Mouse (Mus musculus): ENCODE data around the gene Atp5h. TPM values are rescaled to one million over a fixed set of nuclear protein-coding genes. Genes with fewer than 3 reads are reported as not detected.
"Not testable (repeated sequence)": the region's sequence is repeated elsewhere in the genome, so short reads cannot be mapped to it uniquely, and the experiment has no call there.

Gene Atp5h
- polyA plus RNA-seq, 1 experiment from 2014 or later, result 1,000 TPM

DNA sequence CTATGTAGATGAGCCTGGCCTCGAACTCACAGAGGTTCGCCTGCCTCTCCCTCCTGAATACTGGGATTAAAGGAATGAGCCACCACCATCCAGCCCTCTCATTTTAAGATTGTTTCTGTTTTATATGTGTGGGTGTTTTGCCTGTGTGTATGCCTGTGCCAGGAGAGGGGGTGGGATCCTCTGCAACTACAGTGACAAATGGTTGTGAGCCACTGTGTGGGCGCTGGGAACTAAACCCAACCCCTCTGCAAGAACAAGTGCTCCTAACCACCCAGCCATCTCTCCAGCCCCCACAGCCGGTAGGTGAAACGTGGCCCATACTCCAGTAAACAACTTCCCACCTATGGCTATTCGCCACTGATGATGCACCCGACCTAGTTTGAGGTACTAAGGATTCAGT lies 28.4 kb downstream of the Atp5h start:
- Histone ChIP-seq H3K9me3 (replicated peaks) (no peaks in the 10 kb centered on the region), H3K4me3 (no peak overlapping the region), H3K9ac (no peak overlapping the region), H3K36me3 (ENCODE audit: poor library complexity, severe bottlenecking) (peaks cover 72% of the 10 kb centered on the region), H3K4me2 (no peak overlapping the region), H3K4me1 (no peaks in the 10 kb centered on the region), H3K27me3 (no peaks in the 10 kb centered on the region), H3K27ac (no peak overlapping the region)
- 92% methylated on average over 7 of the region's 7 CpGs for WGBS
- ATAC-seq, result no peak

DNA sequence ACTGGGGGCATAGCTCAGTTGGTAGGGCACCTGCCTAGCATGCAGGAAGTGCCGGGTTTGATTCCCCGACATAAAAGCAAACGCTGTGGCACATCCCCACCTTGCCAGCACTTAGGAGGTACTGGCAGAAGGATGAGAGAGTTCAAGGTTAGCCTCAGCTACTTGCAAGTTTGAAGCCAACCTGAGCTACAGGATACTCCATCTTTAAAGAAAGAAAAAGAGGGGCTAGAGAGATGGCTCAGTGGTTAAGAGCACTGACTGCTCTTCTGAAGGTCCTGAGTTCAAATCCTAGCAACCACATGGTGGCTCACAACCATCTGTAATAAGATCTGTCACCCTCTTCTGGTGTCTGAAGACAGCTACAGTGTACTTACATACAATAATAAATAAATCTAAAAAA lies 32.9 kb downstream of the Atp5h start:
- not testable (repeated sequence) for H3K9ac ChIP-seq; H3K4me3 ChIP-seq; H3K27ac ChIP-seq; H3K9me3 ChIP-seq (replicated peaks); ATAC-seq; H3K4me2 ChIP-seq; H3K27me3 ChIP-seq
- 94% methylated on average over 3 of the region's 3 CpGs for WGBS
- H3K36me3 ChIP-seq (ENCODE audit: poor library complexity, severe bottlenecking), result peaks cover 27% of the 10 kb centered on the region
- H3K4me1 ChIP-seq, result peaks cover 36% of the 10 kb centered on the region

DNA sequence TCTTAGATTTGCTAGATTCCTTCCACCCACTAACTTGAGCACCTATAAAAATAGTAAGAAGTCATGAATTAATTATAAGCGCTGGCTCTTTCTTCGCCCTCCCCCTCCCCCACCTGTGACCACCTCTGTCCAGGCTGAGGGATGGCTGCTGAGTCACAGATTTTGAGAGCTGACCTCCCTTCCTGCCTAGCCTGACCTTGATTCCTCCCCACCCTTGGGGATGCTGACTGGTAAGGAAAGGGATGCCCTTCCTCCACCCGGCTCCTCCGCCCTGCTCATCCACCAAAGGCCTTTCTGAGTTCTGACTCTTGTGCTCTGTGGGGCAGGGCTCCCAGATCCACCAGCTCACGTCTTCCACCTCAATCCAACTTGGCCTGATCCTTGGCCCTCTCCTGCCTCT lies 35.2 kb downstream of the Atp5h start:
- 82% methylated on average over 5 of the region's 5 CpGs for WGBS
- H3K27ac ChIP-seq, result peak overlapping the region; percentile 81
- no peak overlapping the region for H3K4me3 ChIP-seq
- H3K27me3 ChIP-seq, result no peaks in the 10 kb centered on the region
- no peaks in the 10 kb centered on the region for H3K9me3 ChIP-seq (replicated peaks)
- peak overlapping the region; percentile 72 for H3K4me2 ChIP-seq
- H3K9ac ChIP-seq, result peak overlapping the region; percentile 27
- peaks cover 41% of the 10 kb centered on the region for H3K4me1 ChIP-seq
- H3K36me3 ChIP-seq (ENCODE audit: poor library complexity, severe bottlenecking), result peaks cover 5% of the 10 kb centered on the region; the same call in 1 of the 2 replicates
- ATAC-seq, result no peak

- Histone ChIP-seq H3K9ac (peak overlapping the region; percentile 93), H3K4me1 (peaks cover 41% of the 10 kb centered on the region), H3K4me3 (peak overlapping the region; percentile 68), H3K27me3 (no peaks in the 10 kb centered on the region), H3K4me2 (peak overlapping the region; percentile 72), H3K9me3 (replicated peaks) (no peaks in the 10 kb centered on the region), H3K27ac (peak overlapping the region; percentile 81), H3K36me3 (ENCODE audit: poor library complexity, severe bottlenecking) (peaks cover 5% of the 10 kb centered on the region; the same call in 1 of the 2 replicates)
- ATAC-seq, result 0 out of 2 replicates have a peak, but pooled peaks have one; percentile 11
- 32% methylated on average over 16 of the region's 16 CpGs for WGBS
Measured at GRCm38 (mm10) chr11:115383701-115384474, 35.9 kb downstream of the Atp5h start.

- H3K27ac ChIP-seq, result peak overlapping the region; percentile 81; the same call in 1 of the 2 replicates
- peak overlapping the region; percentile 68 for H3K4me3 ChIP-seq
- 8% methylated on average over 5 of the region's 5 CpGs for WGBS
- peak overlapping the region; percentile 93 for H3K9ac ChIP-seq
- H3K27me3 ChIP-seq, result no peaks in the 10 kb centered on the region
- H3K4me2 ChIP-seq, result peak overlapping the region; percentile 72
- no peaks in the 10 kb centered on the region for H3K36me3 ChIP-seq (ENCODE audit: poor library complexity, severe bottlenecking)
- 0 out of 2 replicates have a peak, but pooled peaks cover 3% of the 10 kb centered on the region for H3K9me3 ChIP-seq (replicated peaks)
- ATAC-seq, result no peak
- H3K4me1 ChIP-seq, result peaks cover 41% of the 10 kb centered on the region
Measured at GRCm38 (mm10) chr11:115382891-115383290, 36.9 kb downstream of the Atp5h start.

DNA sequence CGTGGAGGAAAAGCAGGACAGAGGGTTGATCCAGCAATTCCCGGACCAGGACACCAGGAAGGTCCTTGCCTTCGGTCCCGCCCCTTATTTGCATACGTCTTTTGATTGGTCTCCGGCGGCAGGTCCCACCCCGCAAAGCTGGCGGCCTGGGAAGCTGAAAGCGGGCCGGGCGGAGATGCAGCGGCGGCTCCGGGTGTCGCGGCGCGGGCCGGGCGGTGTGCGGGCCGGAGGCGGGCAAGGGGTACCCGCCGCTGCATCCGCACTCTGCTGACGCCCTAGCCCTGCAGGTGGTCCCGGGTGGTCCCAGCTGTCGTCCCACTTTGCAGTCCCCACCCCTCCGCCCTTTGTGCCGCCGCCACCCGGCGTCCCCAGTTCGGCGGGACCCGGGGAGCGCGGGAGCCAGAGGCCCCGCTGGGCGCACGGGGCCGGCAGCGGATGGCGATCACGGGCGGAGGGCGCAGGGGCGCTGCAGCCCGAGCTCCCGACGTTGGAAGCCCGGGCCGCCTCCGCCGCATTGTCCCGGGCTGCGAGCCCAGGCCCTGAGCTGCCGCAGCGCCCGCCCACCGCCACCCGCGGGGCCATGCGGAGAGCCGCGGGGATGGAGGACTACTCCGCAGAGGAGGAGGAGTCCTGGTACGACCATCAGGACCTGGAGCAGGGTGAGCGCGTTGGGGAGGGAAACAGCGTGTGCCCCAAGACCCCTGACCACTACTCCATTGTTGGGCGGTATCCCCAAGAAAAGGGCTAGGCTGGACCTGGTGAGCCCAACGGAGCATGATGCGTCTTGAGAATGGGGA lies 37.8 kb downstream of the Atp5h start, which contains the start of gene Cdr2l:
Cdr2l (plus strand) TSS at position 174 of the 797 bp plus-strand sequence.
- Histone ChIP-seq H3K4me2 (peak within 1 kb of the TSS; percentile 72), H3K9me3 (replicated peaks) (0 out of 2 replicates have a peak, but pooled peaks cover 4% of the 10 kb centered on the region), H3K27me3 (no peaks in the 10 kb centered on the region), H3K4me3 (peak within 1 kb of the TSS; percentile 68), H3K36me3 (ENCODE audit: poor library complexity, severe bottlenecking) (no peaks in the 10 kb centered on the region), H3K4me1 (peaks cover 41% of the 10 kb centered on the region), H3K27ac (peak within 1 kb of the TSS; percentile 93), H3K9ac (peak within 1 kb of the TSS; percentile 93)
- WGBS, result under 1% methylated on average over 64 of the region's 76 CpGs
- peak; percentile 91 for ATAC-seq

DNA sequence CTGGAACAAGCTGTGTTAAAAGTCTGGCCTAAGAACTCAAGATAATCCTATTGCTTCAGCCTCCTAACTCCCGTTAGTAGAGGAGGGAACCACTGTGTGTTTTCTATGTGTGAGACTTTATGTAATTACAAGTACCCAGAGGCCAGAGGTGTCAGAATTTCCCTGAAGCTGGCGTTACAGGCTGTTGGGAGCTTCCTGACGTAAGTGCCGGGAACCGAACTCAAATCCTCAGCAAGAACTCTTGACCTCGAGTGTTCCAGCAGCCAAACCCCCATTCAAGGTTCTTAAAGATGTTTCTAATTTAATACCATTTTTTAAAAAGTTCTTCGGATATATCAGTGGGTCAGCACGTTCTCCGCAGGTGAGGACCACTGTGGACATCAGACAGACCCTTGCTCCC lies 38.5 kb downstream of the Atp5h start:
- 7% methylated on average over 9 of the region's 9 CpGs for WGBS

GRCm38 (mm10) chr11:115377854-115378253 lies 41.9 kb downstream of the Atp5h start:
- no peak for ATAC-seq
- Histone ChIP-seq H3K27me3 (peaks cover 17% of the 10 kb centered on the region), H3K4me2 (no peak overlapping the region), H3K9ac (no peak overlapping the region), H3K36me3 (ENCODE audit: poor library complexity, severe bottlenecking) (no peaks in the 10 kb centered on the region), H3K4me1 (peaks cover 25% of the 10 kb centered on the region), H3K9me3 (replicated peaks) (0 out of 2 replicates have a peak, but pooled peaks cover 4% of the 10 kb centered on the region), H3K27ac (no peak overlapping the region), H3K4me3 (no peak overlapping the region)
- 90% methylated on average over 7 of the region's 7 CpGs for WGBS

More for the DNA sequence above, 38.5 kb downstream of the Atp5h start:
- ATAC-seq, result no peak
- Histone ChIP-seq H3K36me3 (ENCODE audit: poor library complexity, severe bottlenecking) (no peaks in the 10 kb centered on the region), H3K4me1 (peaks cover 41% of the 10 kb centered on the region), H3K27me3 (no peaks in the 10 kb centered on the region), H3K9ac (no peak overlapping the region), H3K27ac (peak overlapping the region; percentile 93; the same call in 1 of the 2 replicates), H3K9me3 (replicated peaks) (0 out of 2 replicates have a peak, but pooled peaks cover 4% of the 10 kb centered on the region), H3K4me3 (peak overlapping the region; percentile 68), H3K4me2 (peak overlapping the region; percentile 72)

DNA sequence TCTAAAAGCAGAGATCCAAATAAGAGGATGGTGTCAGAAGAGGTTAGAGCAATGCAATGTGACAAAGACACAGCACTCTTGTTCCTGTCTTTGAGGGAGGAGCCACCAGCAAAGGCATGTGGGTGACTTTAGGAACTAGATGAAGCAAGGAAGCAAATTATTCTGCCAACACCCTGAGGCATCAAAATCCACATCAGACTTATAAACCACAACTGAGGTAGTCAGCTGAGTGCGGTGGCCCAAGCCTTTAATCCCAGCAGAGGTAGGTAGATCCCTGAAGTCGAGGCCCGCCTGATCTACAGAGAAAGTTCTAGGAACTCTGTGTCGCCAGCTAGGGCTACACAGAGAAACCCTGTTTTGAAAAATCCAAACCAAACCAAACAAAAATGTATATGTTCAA lies 42.5 kb downstream of the Atp5h start:
- Histone ChIP-seq H3K27ac (no peak overlapping the region), H3K4me1 (peaks cover 20% of the 10 kb centered on the region), H3K9me3 (replicated peaks) (0 out of 2 replicates have a peak, but pooled peaks cover 4% of the 10 kb centered on the region), H3K27me3 (peaks cover 18% of the 10 kb centered on the region), H3K4me2 (no peak overlapping the region), H3K36me3 (ENCODE audit: poor library complexity, severe bottlenecking) (no peaks in the 10 kb centered on the region), H3K4me3 (no peak overlapping the region), H3K9ac (no peak overlapping the region)
- no peak for ATAC-seq
- 93% methylated on average over 4 of the region's 4 CpGs for WGBS

DNA sequence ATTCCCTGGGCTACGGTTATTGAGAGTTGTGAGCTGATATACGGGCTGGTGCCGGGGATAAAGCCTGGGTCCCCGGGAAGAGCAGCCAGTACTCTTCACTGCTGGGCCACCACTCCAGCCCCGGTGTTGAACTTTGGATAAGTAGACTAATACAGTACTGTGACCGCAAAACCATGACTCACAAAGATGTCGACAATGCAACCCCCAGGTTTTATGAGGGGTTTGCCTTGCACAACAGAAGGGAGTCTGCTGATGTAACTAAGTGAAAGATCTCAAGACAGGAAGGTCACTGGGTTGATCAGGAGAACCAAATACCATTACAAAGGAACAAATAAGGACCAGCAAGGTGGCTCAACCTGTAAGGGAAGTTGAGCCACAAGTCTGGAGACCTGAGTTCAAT lies 43.0 kb downstream of the Atp5h start:
- ATAC-seq, result no peak
- WGBS, result 74% methylated on average over 7 of the region's 7 CpGs
- H3K27ac ChIP-seq, result no peak overlapping the region
- H3K36me3 ChIP-seq (ENCODE audit: poor library complexity, severe bottlenecking), result no peaks in the 10 kb centered on the region
- 0 out of 2 replicates have a peak, but pooled peaks cover 4% of the 10 kb centered on the region for H3K9me3 ChIP-seq (replicated peaks)
- H3K4me1 ChIP-seq, result peaks cover 20% of the 10 kb centered on the region
- H3K9ac ChIP-seq, result no peak overlapping the region
- no peak overlapping the region for H3K4me3 ChIP-seq
- no peak overlapping the region for H3K4me2 ChIP-seq
- H3K27me3 ChIP-seq, result peaks cover 18% of the 10 kb centered on the region

GRCm38 (mm10) chr11:115374695-115375425 lies 44.9 kb downstream of the Atp5h start:
- peaks cover 21% of the 10 kb centered on the region for H3K27me3 ChIP-seq
- no peaks in the 10 kb centered on the region for H3K36me3 ChIP-seq (ENCODE audit: poor library complexity, severe bottlenecking)
- H3K9ac ChIP-seq, result peak overlapping the region; percentile 65
- no peak overlapping the region for H3K27ac ChIP-seq
- 0 out of 2 replicates have a peak, but pooled peaks cover 4% of the 10 kb centered on the region for H3K9me3 ChIP-seq (replicated peaks)
- 0 out of 2 replicates have a peak, but pooled peaks have one; percentile 30 for ATAC-seq
- peak overlapping the region; percentile 72 for H3K4me2 ChIP-seq
- peaks cover 15% of the 10 kb centered on the region for H3K4me1 ChIP-seq
- 68% methylated on average over 12 of the region's 12 CpGs for WGBS
- H3K4me3 ChIP-seq, result peak overlapping the region; percentile 47

All from forebrain, embryonic 13.5 days (tissue).